Mouse (Mus musculus) brain, embryonic 14.5 days (tissue): ENCODE measurements around the gene Dlg1.

Experiments used
- CTCF ChIP-seq: fragments of 200-500 bp; IDR thresholded peaks from 2 replicates; pipeline ENCODE4 v1.5.1; 2012; ENCODE audit warnings: inconsistent platforms, mild to moderate bottlenecking, moderate library complexity, borderline replicate concordance; ENCODE audit not compliant: insufficient read depth, insufficient read length; ENCODE audit errors: extremely low read depth
- POLR2A ChIP-seq: fragments of 200-500 bp; IDR thresholded peaks from 2 replicates; pipeline ENCODE4 v1.6.1; 2012; ENCODE audit warnings: mild to moderate bottlenecking, inconsistent platforms, borderline replicate concordance; ENCODE audit not compliant: poor library complexity, insufficient read depth, insufficient read length, severe bottlenecking; ENCODE audit errors: extremely low read depth

- no peak for TF ChIP-seq CTCF
- TF ChIP-seq POLR2A, result no peak
Measured at GRCm38 (mm10) chr16:31659453-31659852, 3.8 kb upstream of the Dlg1 start.
